Mouse (Mus musculus) CH12.LX (cell line): Measurements from ENCODE around the gene 4930595D18Rik. TPM values are rescaled to one million over a fixed set of nuclear protein-coding genes. Genes with fewer than 3 reads are reported as not detected.

Experiments
- DNase-seq: peaks from one replicate; pipeline ENCODE4 v3.0.0-alpha.2; 2013; ENCODE audit errors: extremely low read depth
- H3K27ac ChIP-seq: 2 replicates; pipeline ENCODE4 v1.5.1; 2012; ENCODE audit warnings: low read depth, mild to moderate bottlenecking, control low read depth, moderate library complexity; ENCODE audit not compliant: insufficient read depth
- H3K27me3 ChIP-seq: replicated peaks from 2 replicates; pipeline ENCODE3; 2012; ENCODE audit warnings: inconsistent platforms
- H3K36me3 ChIP-seq, 2 experiments: replicated peaks in 1 of 2; 2 replicates each; pipeline versions ENCODE3 to v1.6.1; 2012; ENCODE audit warnings: inconsistent platforms in 1 of 2, low read length in 1 of 2, mild to moderate bottlenecking in 1 of 2, mixed read lengths in 1 of 2, moderate library complexity in 1 of 2; ENCODE audit not compliant: control insufficient read depth in 1 of 2, insufficient read depth in 1 of 2
- H3K4me1 ChIP-seq, 2 experiments: 2 replicates each; pipeline ENCODE4 v1.6.1; 2012; ENCODE audit warnings: inconsistent platforms in 1 of 2, moderate library complexity in 1 of 2; ENCODE audit not compliant: insufficient read depth in 2 of 2, control insufficient read depth in 1 of 2
- H3K4me2 ChIP-seq: 2 replicates; pipeline ENCODE4 v1.6.1; 2012; ENCODE audit warnings: low read depth, mild to moderate bottlenecking, control low read depth; ENCODE audit not compliant: poor library complexity, insufficient read depth, severe bottlenecking
- H3K4me3 ChIP-seq, 3 experiments: fragments of 150-350 bp in 1 of 3; sonication (generic) in 1 of 3; replicated peaks in 1 of 3; 2 replicates each; pipeline versions ENCODE3 to v1.5.1; 2011 to 2012; ENCODE audit warnings: low read depth in 2 of 3, low read length in 2 of 3, mild to moderate bottlenecking in 2 of 3, moderate library complexity in 2 of 3, control low read depth in 1 of 3, improper control_type of control experiment in 1 of 3, inconsistent platforms in 1 of 3, mixed read lengths in 1 of 3; ENCODE audit not compliant: poor library complexity in 1 of 3
- H3K79me2 ChIP-seq: replicated peaks from 2 replicates; pipeline ENCODE4 v1.6.1; 2012; ENCODE audit warnings: mild to moderate bottlenecking, moderate library complexity; ENCODE audit not compliant: control insufficient read depth, poor library complexity, insufficient read depth, severe bottlenecking; ENCODE audit errors: extremely low read depth
- H3K9ac ChIP-seq: 2 replicates; pipeline ENCODE4 v1.6.1; 2012; ENCODE audit warnings: low read depth, mild to moderate bottlenecking, control low read depth, moderate library complexity; ENCODE audit not compliant: insufficient read depth
- H3K9me3 ChIP-seq: replicated peaks from 2 replicates; pipeline ENCODE3; 2012; ENCODE audit warnings: low read length, inconsistent platforms, mixed read lengths
- BHLHE40 ChIP-seq: IDR thresholded peaks from 2 replicates; pipeline ENCODE4 v1.6.1; 2011; ENCODE audit warnings: mild to moderate bottlenecking, low read depth, low read length, improper control_type of control experiment
- CHD1 ChIP-seq: IDR thresholded peaks from 2 replicates; pipeline ENCODE4 v1.6.1; 2012; ENCODE audit warnings: low read depth, low read length, improper control_type of control experiment, inconsistent platforms
- CHD2 ChIP-seq: IDR thresholded peaks from 2 replicates; pipeline ENCODE4 v1.6.1; 2011; ENCODE audit warnings: low read length, improper control_type of control experiment
- CTCF ChIP-seq, 2 experiments: IDR thresholded peaks in 1 of 2; conservative IDR thresholded peaks in 1 of 2; 2 replicates each; pipeline ENCODE4 v1.5.1; 2011 to 2012; ENCODE audit warnings: low read depth in 2 of 2, low read length in 2 of 2, improper control_type of control experiment in 1 of 2, inconsistent platforms in 1 of 2, mild to moderate bottlenecking in 1 of 2, moderate library complexity in 1 of 2
- EP300 ChIP-seq: IDR thresholded peaks from 2 replicates; pipeline ENCODE4 v1.6.1; 2011; ENCODE audit warnings: low read length, improper control_type of control experiment
- ETS1 ChIP-seq: conservative IDR thresholded peaks from 2 replicates; pipeline ENCODE4 v1.6.1; 2012; ENCODE audit warnings: low read depth, mild to moderate bottlenecking, inconsistent platforms, low read length, improper control_type of control experiment, moderate library complexity
- GABPA ChIP-seq: IDR thresholded peaks from 2 replicates; pipeline ENCODE4 v1.6.1; 2012; ENCODE audit warnings: low read depth, low read length, improper control_type of control experiment, inconsistent platforms; ENCODE audit not compliant: insufficient replicate concordance
- HCFC1 ChIP-seq: IDR thresholded peaks from 2 replicates; pipeline ENCODE4 v1.6.1; 2012; ENCODE audit warnings: low read depth, mild to moderate bottlenecking, inconsistent platforms, low read length, improper control_type of control experiment
- KAT2A ChIP-seq: IDR thresholded peaks from 2 replicates; pipeline ENCODE4 v1.6.1; 2012; ENCODE audit warnings: low read length, improper control_type of control experiment, inconsistent platforms; ENCODE audit not compliant: insufficient replicate concordance
- MAFK ChIP-seq: IDR thresholded peaks from 2 replicates; pipeline ENCODE4 v1.6.1; 2011; ENCODE audit warnings: low read length, improper control_type of control experiment; ENCODE audit not compliant: insufficient replicate concordance
- MAX ChIP-seq: IDR thresholded peaks from 2 replicates; pipeline ENCODE4 v1.6.1; 2011; ENCODE audit warnings: low read length, improper control_type of control experiment
- MAZ ChIP-seq: IDR thresholded peaks from 2 replicates; pipeline ENCODE4 v1.6.1; 2012; ENCODE audit warnings: low read depth, mild to moderate bottlenecking, inconsistent platforms, low read length, improper control_type of control experiment, moderate library complexity
- MEF2A ChIP-seq: IDR thresholded peaks from 2 replicates; pipeline ENCODE4 v1.6.1; 2014; ENCODE audit warnings: low read depth, mild to moderate bottlenecking, inconsistent platforms, low read length, improper control_type of control experiment, borderline replicate concordance
- NRF1 ChIP-seq: IDR thresholded peaks from 2 replicates; pipeline ENCODE4 v1.6.1; 2014; ENCODE audit warnings: low read depth, mild to moderate bottlenecking, inconsistent platforms, low read length, improper control_type of control experiment, moderate library complexity
- PAX5 ChIP-seq: IDR thresholded peaks from 2 replicates; pipeline ENCODE4 v1.6.1; 2012; ENCODE audit warnings: low read length, inconsistent platforms, mixed read lengths
- POLR2A ChIP-seq: IDR thresholded peaks from 2 replicates; pipeline ENCODE4 v1.6.1; 2011; ENCODE audit warnings: low read depth, mild to moderate bottlenecking, improper control_type of control experiment, low read length
- POLR2AphosphoS2 ChIP-seq: IDR thresholded peaks from 2 replicates; pipeline ENCODE4 v1.6.1; 2011; ENCODE audit warnings: low read depth, low read length, improper control_type of control experiment
- RAD21 ChIP-seq: IDR thresholded peaks from 2 replicates; pipeline ENCODE4 v1.6.1; 2011; ENCODE audit warnings: low read depth, mild to moderate bottlenecking, low read length, improper control_type of control experiment, moderate library complexity
- RCOR1 ChIP-seq: conservative IDR thresholded peaks from 2 replicates; pipeline ENCODE4 v1.6.1; 2012; ENCODE audit warnings: low read depth, mild to moderate bottlenecking, inconsistent platforms, low read length, improper control_type of control experiment
- SIN3A ChIP-seq: IDR thresholded peaks from 2 replicates; pipeline ENCODE4 v1.6.1; 2012; ENCODE audit warnings: low read length, improper control_type of control experiment, inconsistent platforms
- SMC3 ChIP-seq: IDR thresholded peaks from 2 replicates; pipeline ENCODE4 v1.6.1; 2011; ENCODE audit warnings: low read depth, low read length, improper control_type of control experiment
- TBP ChIP-seq: conservative IDR thresholded peaks from 2 replicates; pipeline ENCODE4 v1.6.1; 2011; ENCODE audit warnings: low read depth, low read length, improper control_type of control experiment
- UBTF ChIP-seq: IDR thresholded peaks from 2 replicates; pipeline ENCODE4 v1.6.1; 2012; ENCODE audit warnings: low read depth, mild to moderate bottlenecking, inconsistent platforms, low read length, improper control_type of control experiment, moderate library complexity
- USF2 ChIP-seq: conservative IDR thresholded peaks from 2 replicates; pipeline ENCODE4 v1.6.1; 2011; ENCODE audit warnings: low read depth, low read length, improper control_type of control experiment
- ZC3H11A ChIP-seq: IDR thresholded peaks from 2 replicates; pipeline ENCODE4 v1.6.1; 2012; ENCODE audit warnings: low read depth, mild to moderate bottlenecking, inconsistent platforms, low read length, improper control_type of control experiment
- ZKSCAN1 ChIP-seq: IDR thresholded peaks from 2 replicates; pipeline ENCODE4 v1.6.1; 2012; ENCODE audit warnings: low read depth, inconsistent platforms, low read length, improper control_type of control experiment, borderline replicate concordance
- dilution Hi-C: fragments of 300-500 bp; cut with MboI; formaldehyde crosslinking; loops from 2 replicates; pipeline ENCODE4 v1.14.3; 2020; ENCODE audit warnings: low sequenced_read_pairs; ENCODE audit not compliant: extremely low pct_unique_long_range_greater_than_20kb, extremely low pct_ligation_motif_present
- in situ Hi-C: fragments of 300-500 bp; cut with MboI; formaldehyde crosslinking; loops from 3 replicates; pipeline ENCODE4 v1.14.3; 2019; ENCODE audit warnings: low sequenced_read_pairs, low pct_ligation_motif_present, low pct_unique_long_range_greater_than_20kb, mixed read lengths
- polyA plus RNA-seq: library from polyadenylated mRNA; unstranded; fragments of >175 nt; gene quantifications from 2 replicates; pipeline ENCODE4 v1.2.1, GENCODE M21; 2012; ENCODE audit warnings: low read depth; ENCODE audit not compliant: insufficient read length
- total RNA-seq, 2 experiments: library from RNA; depleted of rRNA; stranded (reverse); fragments of 300-350 nt in 1 of 2; fragments of >200 nt in 1 of 2; gene quantifications; 2 replicates each; pipeline ENCODE4 v1.2.3; 2012 to 2014

Gene 4930595D18Rik
- total and polyA plus RNA-seq, 3 experiments, result 0.57 TPM; not detected in 2

DNA sequence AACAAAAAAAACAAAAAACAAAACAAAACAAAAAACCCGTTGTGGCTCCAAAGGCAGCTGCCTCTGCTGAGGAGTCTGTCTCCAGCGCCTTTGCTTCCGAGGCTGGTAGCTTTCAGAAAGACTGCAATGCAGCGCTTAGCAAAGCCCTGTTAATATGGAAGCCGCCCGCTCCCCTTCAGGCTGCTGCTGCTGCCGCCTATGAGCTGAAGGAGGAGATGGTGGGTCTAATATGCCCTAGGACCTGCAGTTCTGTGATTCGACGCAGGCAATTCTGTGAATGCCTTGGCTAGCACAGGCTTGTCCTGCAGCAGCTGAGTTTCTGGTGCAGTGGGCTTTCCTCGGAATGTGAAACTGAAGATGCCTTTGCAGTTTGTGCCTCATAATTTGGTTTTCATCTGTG, 18.8 kb upstream of the 4930595D18Rik start:
- no peak overlapping the region for H3K4me2 ChIP-seq
- H3K9ac ChIP-seq, result no peak overlapping the region
- no peak for DNase-seq
- peaks cover 18% of the 10 kb centered on the region for H3K79me2 ChIP-seq
- H3K27me3 ChIP-seq, result no peaks in the 10 kb centered on the region
- H3K4me1 ChIP-seq, result peaks cover 2 to 3% of the 10 kb centered on the region in 2 experiments; a peak in 3 of 4 replicates
- H3K4me3 ChIP-seq, result no peak overlapping the region
- H3K27ac ChIP-seq, result no peak overlapping the region
- H3K9me3 ChIP-seq, result no peaks in the 10 kb centered on the region
- dilution Hi-C loops (no loop called here), in situ Hi-C loops (no loop called here)
- no peak for TF ChIP-seq POLR2A
- no peak for TF ChIP-seq GABPA
- no peak for TF ChIP-seq BHLHE40
- TF ChIP-seq CTCF (conservative IDR thresholded peaks at IDR 0.05 in 1 of 2, IDR thresholded peaks at IDR 0.05 in 1 of 2; ENCODE audit: low read depth in 2 of 2, low read length in 2 of 2), result no peak
- no peak for TF ChIP-seq NRF1
- TF ChIP-seq MEF2A, result no peak
- TF ChIP-seq MAZ, result no peak
- TF ChIP-seq PAX5, result no peak
- TF ChIP-seq ZKSCAN1, result no peak
- TF ChIP-seq MAFK, result no peak
- TF ChIP-seq MAX, result no peak
- TF ChIP-seq EP300, result no peak
- no peak for TF ChIP-seq CHD1
- TF ChIP-seq UBTF, result no peak
- TF ChIP-seq USF2, result no peak
- peaks cover 12 to 73% of the 10 kb centered on the region in 2 experiments for H3K36me3 ChIP-seq

DNA sequence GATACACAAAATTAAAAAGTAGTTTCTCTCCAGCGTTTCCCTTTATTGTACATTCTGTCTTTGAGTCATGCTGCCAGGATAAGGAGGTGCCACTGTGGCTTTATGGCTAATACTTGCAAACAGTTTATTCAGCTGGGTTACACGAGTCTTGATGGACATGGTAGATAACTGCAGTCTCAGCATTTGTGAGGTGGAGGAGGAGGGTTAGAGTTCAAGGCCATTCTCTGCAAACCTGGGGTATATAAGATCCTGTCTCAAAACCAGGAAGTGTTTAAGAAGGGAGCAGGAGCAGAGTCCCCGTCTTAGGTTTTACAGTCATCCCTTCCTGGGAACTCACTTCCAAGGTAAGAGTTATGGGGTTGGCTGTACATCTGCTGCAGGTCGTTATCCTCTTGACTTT, 12.3 kb upstream of the 4930595D18Rik start:
- Histone ChIP-seq H3K36me3 (peaks cover 16 to 74% of the 10 kb centered on the region in 2 experiments), H3K9me3 (no peaks in the 10 kb centered on the region), H3K9ac (no peak overlapping the region), H3K4me1 (peaks cover 0 to 6% of the 10 kb centered on the region in 2 experiments; a peak in 1 of 4 replicates), H3K27ac (no peak overlapping the region), H3K79me2 (peaks cover 25% of the 10 kb centered on the region), H3K4me3 (no peak overlapping the region), H3K4me2 (no peak overlapping the region)
- dilution Hi-C loops (no loop called here), in situ Hi-C loops (no loop called here)
- DNase-seq, result no peak
- TF ChIP-seq RCOR1, result no peak
- no peak for TF ChIP-seq BHLHE40
- TF ChIP-seq MEF2A, result no peak
- TF ChIP-seq TBP, result no peak
- no peak for TF ChIP-seq ZKSCAN1
- no peak for TF ChIP-seq MAFK
- TF ChIP-seq SIN3A, result no peak
- no peak for TF ChIP-seq POLR2A
- no peak for TF ChIP-seq CHD2
- no peak for TF ChIP-seq ETS1
- no peak for TF ChIP-seq POLR2AphosphoS2
- TF ChIP-seq GABPA, result no peak
- TF ChIP-seq ZC3H11A, result no peak
- no peak for TF ChIP-seq UBTF
- no peak for TF ChIP-seq RAD21
- TF ChIP-seq NRF1, result no peak
- no peak for TF ChIP-seq SMC3
- no peak for TF ChIP-seq HCFC1
- no peak for TF ChIP-seq KAT2A
- TF ChIP-seq, all 38 proteins: peak for 0
- no peaks in the 10 kb centered on the region for H3K27me3 ChIP-seq
